Mouse (Mus musculus): ENCODE results near the gene Hpn. TPM values are rescaled to one million over a fixed set of nuclear protein-coding genes. Genes with fewer than 3 reads are reported as not detected.

Gene Hpn
- polyA plus RNA-seq, 1 experiment from 2014 or later, result 21.2 TPM

DNA sequence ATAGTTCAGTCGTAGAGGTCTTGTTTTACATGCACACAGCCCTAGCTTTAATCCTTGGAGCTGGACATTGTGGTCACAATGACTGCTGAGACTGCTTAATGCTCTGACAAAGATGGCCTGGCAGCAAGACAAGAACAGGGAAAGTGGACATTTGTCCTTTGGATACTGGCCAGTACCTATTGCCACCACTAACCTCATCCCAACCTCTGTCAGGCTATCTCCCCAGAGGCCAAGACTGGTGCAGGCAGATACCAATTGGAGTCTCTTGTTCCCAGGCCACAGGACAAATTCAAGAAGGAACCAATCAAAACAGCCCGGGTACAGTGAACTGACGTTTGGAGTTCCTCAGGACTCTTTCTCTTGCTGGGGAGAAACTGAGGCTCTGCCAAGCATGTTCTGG lies 26.9 kb downstream of the Hpn start:
- no peaks in the 10 kb centered on the region for H3K36me3 ChIP-seq (ENCODE audit: control insufficient read depth, insufficient read depth)
- WGBS, result 70% methylated on average over 3 of the region's 3 CpGs

DNA sequence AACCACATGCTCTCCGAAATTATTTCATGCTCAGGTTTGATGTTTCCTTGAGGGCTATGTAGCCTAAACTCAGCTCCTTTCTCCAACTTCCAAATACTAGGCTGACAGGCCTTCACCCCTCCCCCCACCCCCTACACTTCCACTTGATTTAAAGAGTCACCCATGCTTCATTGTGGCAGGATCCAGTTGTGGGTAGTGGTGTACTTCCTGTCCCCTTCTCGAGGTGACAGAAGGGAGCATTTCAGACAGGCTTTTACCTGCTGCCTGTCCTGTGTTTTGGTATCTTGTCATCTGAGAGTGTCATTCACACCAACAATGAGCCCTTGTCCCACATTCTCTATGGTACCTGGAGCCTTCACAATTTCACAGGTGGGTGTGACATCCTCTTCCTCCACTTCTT lies 27.8 kb downstream of the Hpn start:
- Histone ChIP-seq H3K9me3 (ENCODE audit: control insufficient read depth) (no peaks in the 10 kb centered on the region), H3K36me3 (ENCODE audit: control insufficient read depth, insufficient read depth) (no peaks in the 10 kb centered on the region), H3K9ac (ENCODE audit: low read depth, low read length) (no peak overlapping the region), H3K4me3 (ENCODE audit: low read depth, low read length) (no peak overlapping the region), H3K27me3 (replicated peaks; ENCODE audit: control insufficient read depth, insufficient read depth, low read length) (no peaks in the 10 kb centered on the region), H3K4me2 (replicated peaks; ENCODE audit: low read depth) (no peak overlapping the region), H3K27ac (ENCODE audit: low read depth, low read length) (no peak overlapping the region), H3K4me1 (replicated peaks; ENCODE audit: control insufficient read depth, insufficient read depth, low read length) (no peaks in the 10 kb centered on the region)
- WGBS, result 57% methylated on average over 2 of the region's 2 CpGs
- no peak for TF ChIP-seq CTCF (IDR thresholded peaks at IDR 0.05; ENCODE audit: low read depth)
- ATAC-seq, result no peak

More for the DNA sequence above, 26.9 kb downstream of the Hpn start:
- TF ChIP-seq CTCF (IDR thresholded peaks at IDR 0.05; ENCODE audit: low read depth), result no peak
- Histone ChIP-seq H3K4me2 (replicated peaks; ENCODE audit: low read depth) (no peak overlapping the region), H3K4me3 (ENCODE audit: low read depth, low read length) (no peak overlapping the region), H3K9me3 (ENCODE audit: control insufficient read depth) (no peaks in the 10 kb centered on the region), H3K4me1 (replicated peaks; ENCODE audit: control insufficient read depth, insufficient read depth, low read length) (no peaks in the 10 kb centered on the region), H3K27me3 (replicated peaks; ENCODE audit: control insufficient read depth, insufficient read depth, low read length) (no peaks in the 10 kb centered on the region), H3K27ac (ENCODE audit: low read depth, low read length) (no peak overlapping the region), H3K9ac (ENCODE audit: low read depth, low read length) (no peak overlapping the region)
- no peak for ATAC-seq

DNA sequence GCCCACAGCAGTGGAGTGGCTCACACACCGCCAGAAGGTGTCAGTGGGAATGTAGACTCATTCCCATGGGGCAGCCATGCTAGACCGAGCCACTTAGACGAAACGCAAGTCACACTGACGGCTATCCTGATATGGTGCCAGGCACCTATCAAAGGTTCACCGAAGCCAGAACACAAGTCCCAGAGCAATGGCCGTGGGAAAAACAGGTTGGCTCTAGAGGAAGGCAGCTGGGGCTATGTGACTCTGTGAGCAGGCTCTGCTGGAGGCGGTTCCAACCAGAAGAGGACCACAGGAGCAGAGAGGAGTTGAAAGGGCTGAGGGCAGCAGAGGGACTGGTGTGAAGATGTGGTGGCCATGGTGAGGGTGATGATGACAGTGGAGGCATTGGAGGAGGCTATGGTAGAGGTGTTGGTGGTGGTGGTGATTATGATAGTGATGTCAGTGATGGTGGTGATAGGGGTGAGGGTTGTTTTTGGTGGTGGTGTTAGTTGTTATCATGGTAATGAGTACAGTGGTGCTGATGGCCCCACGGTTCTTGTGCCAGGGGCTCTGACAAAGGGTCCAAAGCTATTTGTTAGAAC lies 28.8 kb downstream of the Hpn start:
- 89% methylated on average over 9 of the region's 9 CpGs for WGBS
- no peaks in the 10 kb centered on the region for H3K27me3 ChIP-seq (replicated peaks; ENCODE audit: control insufficient read depth, insufficient read depth, low read length)
- H3K27ac ChIP-seq (ENCODE audit: low read depth, low read length), result no peak overlapping the region
- H3K9ac ChIP-seq (ENCODE audit: low read depth, low read length), result no peak overlapping the region
- ATAC-seq, result no peak
- no peak overlapping the region for H3K4me3 ChIP-seq (ENCODE audit: low read depth, low read length)
- no peak overlapping the region for H3K4me2 ChIP-seq (replicated peaks; ENCODE audit: low read depth)
- H3K36me3 ChIP-seq (ENCODE audit: control insufficient read depth, insufficient read depth), result no peaks in the 10 kb centered on the region
- TF ChIP-seq CTCF (IDR thresholded peaks at IDR 0.05; ENCODE audit: low read depth), result no peak
- no peaks in the 10 kb centered on the region for H3K9me3 ChIP-seq (ENCODE audit: control insufficient read depth)
- H3K4me1 ChIP-seq (replicated peaks; ENCODE audit: control insufficient read depth, insufficient read depth, low read length), result no peaks in the 10 kb centered on the region

DNA sequence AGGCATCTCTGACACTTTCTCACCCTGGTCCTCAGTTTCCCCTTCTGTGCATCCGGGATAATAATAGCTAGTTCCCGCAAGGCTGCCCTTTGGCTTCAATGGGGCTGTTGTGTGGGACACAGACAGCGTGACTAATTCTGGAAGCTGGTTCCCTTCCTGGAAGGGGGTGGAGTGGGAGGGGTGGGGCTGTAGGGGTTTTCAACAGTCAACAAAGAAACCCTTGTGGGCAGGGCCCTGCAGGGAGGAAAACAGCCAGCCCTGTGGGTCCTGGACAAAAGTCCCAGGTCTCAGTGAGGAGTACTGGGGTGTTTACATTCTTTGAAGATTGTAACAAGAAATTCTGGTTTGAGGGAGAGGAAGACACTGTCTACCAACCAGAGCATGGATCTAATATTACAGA lies 29.9 kb downstream of the Hpn start:
- no peak for TF ChIP-seq CTCF (IDR thresholded peaks at IDR 0.05; ENCODE audit: low read depth)
- Histone ChIP-seq H3K9ac (ENCODE audit: low read depth, low read length) (no peak overlapping the region), H3K27me3 (replicated peaks; ENCODE audit: control insufficient read depth, insufficient read depth, low read length) (no peaks in the 10 kb centered on the region), H3K9me3 (ENCODE audit: control insufficient read depth) (no peaks in the 10 kb centered on the region), H3K4me2 (replicated peaks; ENCODE audit: low read depth) (no peak overlapping the region), H3K4me3 (ENCODE audit: low read depth, low read length) (no peak overlapping the region), H3K27ac (ENCODE audit: low read depth, low read length) (no peak overlapping the region), H3K36me3 (ENCODE audit: control insufficient read depth, insufficient read depth) (no peaks in the 10 kb centered on the region), H3K4me1 (replicated peaks; ENCODE audit: control insufficient read depth, insufficient read depth, low read length) (no peaks in the 10 kb centered on the region)
- 38% methylated on average over 3 of the region's 3 CpGs for WGBS
- ATAC-seq, result no peak

DNA sequence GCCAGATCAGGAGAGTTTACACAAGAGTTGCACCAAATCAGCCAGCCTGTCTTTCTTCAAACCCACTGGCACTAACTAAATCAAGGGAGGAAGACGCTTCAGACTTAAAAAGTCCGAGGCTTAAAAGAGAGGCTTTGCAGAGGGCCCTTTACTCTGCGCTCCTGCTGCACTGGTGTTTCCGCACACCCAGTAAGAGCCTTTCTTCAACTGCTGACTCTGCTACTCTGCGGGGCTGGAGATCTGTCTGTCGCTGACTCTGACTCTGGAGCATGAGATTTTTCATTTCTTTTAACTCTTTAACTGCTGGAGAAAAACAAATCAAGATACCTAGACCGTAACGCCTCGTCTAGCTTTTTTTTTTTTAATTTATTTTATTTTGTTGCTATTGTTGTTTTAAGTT lies 30.9 kb downstream of the Hpn start:
- H3K36me3 ChIP-seq (ENCODE audit: control insufficient read depth, insufficient read depth), result no peaks in the 10 kb centered on the region
- whole genome bisulfite sequencing, result 50% methylated on average over 9 of the region's 9 CpGs
- H3K9ac ChIP-seq (ENCODE audit: low read depth, low read length), result no peak overlapping the region
- H3K9me3 ChIP-seq (ENCODE audit: control insufficient read depth), result no peaks in the 10 kb centered on the region
- no peak for TF ChIP-seq CTCF (IDR thresholded peaks at IDR 0.05; ENCODE audit: low read depth)
- no peaks in the 10 kb centered on the region for H3K27me3 ChIP-seq (replicated peaks; ENCODE audit: control insufficient read depth, insufficient read depth, low read length)
- no peak for ATAC-seq
- no peak overlapping the region for H3K4me3 ChIP-seq (ENCODE audit: low read depth, low read length)
- no peaks in the 10 kb centered on the region for H3K4me1 ChIP-seq (replicated peaks; ENCODE audit: control insufficient read depth, insufficient read depth, low read length)
- H3K27ac ChIP-seq (ENCODE audit: low read depth, low read length), result no peak overlapping the region
- no peak overlapping the region for H3K4me2 ChIP-seq (replicated peaks; ENCODE audit: low read depth)

GRCm38 (mm10) chr7:31082831-31083588 lies 32.1 kb downstream of the Hpn start:
- Histone ChIP-seq H3K36me3 (ENCODE audit: control insufficient read depth, insufficient read depth) (no peaks in the 10 kb centered on the region), H3K4me1 (replicated peaks; ENCODE audit: control insufficient read depth, insufficient read depth, low read length) (no peaks in the 10 kb centered on the region), H3K4me3 (ENCODE audit: low read depth, low read length) (no peak overlapping the region), H3K9ac (ENCODE audit: low read depth, low read length) (no peak overlapping the region), H3K27ac (ENCODE audit: low read depth, low read length) (no peak overlapping the region), H3K9me3 (ENCODE audit: control insufficient read depth) (no peaks in the 10 kb centered on the region), H3K27me3 (replicated peaks; ENCODE audit: control insufficient read depth, insufficient read depth, low read length) (no peaks in the 10 kb centered on the region), H3K4me2 (replicated peaks; ENCODE audit: low read depth) (no peak overlapping the region)
- no peak for ATAC-seq
- 72% methylated on average over 14 of the region's 14 CpGs for WGBS
- no peak for TF ChIP-seq CTCF (IDR thresholded peaks at IDR 0.05; ENCODE audit: low read depth)
